Mouse (Mus musculus) testis, postnatal 14 days (tissue): ENCODE results near the gene B3gntl1.

Experiments used
- DNase-seq: peaks from one replicate; pipeline ENCODE4 v3.0.0; 2021; ENCODE audit warnings: low spot score

B3gntl1 gene

GRCm38 (mm10) chr11:121648166-121648565, 24.8 kb downstream of the B3gntl1 start:
- DNase-seq, result no peak

DNA sequence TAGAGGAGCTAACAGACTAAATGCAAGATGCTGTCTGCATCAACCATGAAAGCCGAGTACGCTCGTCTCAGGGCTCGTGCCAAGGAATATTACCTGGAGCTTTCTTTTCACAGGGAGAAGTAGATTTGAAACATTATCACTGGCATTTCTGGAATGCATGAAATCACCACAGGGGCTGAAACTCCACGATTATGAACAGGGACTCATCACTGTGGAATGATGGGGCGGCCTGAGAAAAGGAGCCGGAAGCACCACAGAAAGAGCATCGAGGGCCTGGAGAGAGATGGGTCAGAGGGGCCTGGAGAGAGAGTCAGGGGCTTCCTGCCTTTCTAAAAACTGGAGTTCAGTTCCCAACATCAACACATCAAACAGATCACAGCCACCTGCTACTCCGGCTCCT, 25.6 kb downstream of the B3gntl1 start:
- no peak for DNase-seq

DNA sequence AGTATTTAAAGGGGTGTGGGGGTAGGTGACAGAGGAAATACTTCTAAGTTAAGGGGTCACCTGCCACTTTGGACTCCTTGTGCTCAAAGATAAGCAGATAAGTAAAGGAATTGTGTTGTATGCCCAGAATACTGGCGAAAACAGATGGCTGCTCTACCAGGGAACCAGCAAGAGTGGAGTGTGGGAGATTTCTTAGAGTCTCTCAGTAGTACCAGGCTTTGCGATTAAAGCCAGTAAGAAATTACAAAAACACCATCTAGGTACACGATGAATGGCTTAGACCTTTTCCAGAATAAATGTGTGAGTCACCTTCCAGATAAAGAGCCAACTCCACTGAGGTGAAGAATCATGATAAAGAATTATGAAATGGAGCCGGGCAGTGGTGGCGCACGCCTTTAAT, 27.6 kb downstream of the B3gntl1 start:
- DNase-seq, result no peak

DNA sequence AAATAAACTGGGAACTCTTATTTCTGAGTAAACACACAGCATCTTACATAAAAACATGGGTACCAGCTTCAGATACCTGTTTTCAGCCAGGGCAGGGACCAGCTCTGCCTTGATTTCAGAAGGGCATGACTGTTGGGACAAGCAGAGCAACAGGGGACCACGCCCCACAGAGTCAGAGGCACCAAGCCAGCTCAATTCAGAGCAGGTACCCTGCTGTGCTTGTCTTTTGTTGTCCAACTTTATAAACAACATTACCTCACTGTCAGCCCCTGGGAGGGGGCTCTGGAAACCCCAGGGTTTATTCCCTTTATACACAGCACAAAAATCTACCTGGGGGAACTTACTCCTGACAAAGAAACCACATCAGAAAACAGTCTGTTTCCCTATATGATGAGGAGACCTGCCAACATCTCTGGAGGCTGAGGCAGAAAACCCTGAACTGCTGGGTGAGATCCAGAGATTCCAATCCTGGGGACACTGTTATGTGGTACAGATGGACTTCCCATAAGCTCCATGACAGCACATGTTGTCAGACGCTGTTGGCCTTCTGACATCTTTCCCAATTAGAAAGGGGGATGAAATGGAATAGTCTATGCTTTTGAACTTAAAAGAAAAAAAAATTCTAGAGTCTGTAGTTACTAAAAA, 31.3 kb downstream of the B3gntl1 start:
- DNase-seq, result no peak

DNA sequence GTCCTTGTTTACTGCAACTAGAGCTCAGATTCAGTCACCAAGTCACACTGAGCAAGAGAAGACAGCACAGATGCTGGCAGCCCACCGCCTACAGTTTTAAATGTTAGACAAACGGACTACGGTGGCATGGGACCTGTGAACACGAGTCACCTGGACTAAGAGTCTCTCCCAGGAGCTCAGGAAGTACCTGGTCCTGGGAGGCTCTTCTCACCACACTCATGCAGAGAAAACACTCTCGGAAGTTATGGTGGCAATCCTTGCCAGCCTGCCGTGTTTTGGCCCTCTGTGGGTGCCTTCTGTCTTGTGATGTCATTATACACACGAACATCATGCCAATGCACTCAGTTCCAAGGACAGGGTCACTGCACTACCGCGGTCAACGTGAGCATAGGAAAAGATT, 36.3 kb downstream of the B3gntl1 start:
- no peak for DNase-seq

GRCm38 (mm10) chr11:121631410-121631809, 41.5 kb downstream of the B3gntl1 start:
- no peak for DNase-seq

DNA sequence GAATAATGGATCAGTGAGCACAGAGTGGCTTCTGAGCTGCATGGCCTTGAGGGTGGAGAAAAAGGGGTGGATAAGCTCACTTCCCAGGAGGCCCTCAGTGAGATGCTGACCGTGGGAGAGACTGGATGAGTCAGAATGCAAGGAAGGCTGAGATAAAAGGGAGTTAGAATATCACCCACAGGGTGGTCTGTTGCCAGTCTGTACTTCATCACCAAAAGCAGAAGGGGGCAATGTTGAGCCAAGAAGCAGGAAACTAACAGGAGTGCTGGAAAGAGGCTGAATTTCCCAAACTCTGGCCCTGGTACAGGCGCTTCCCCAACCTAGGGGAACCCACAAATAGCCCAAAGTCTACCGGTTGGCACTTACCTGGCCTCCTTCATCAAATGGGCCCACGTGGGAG, 42.5 kb downstream of the B3gntl1 start:
- DNase-seq, result no peak

- DNase-seq, result no peak
Measured at GRCm38 (mm10) chr11:121629529-121629928, 43.4 kb downstream of the B3gntl1 start.

GRCm38 (mm10) chr11:121627521-121627920, 45.4 kb downstream of the B3gntl1 start:
- no peak for DNase-seq

GRCm38 (mm10) chr11:121625007-121625406, 47.9 kb downstream of the B3gntl1 start:
- DNase-seq, result no peak

- DNase-seq, result no peak
Measured at GRCm38 (mm10) chr11:121617371-121617770, 55.6 kb downstream of the B3gntl1 start.

DNA sequence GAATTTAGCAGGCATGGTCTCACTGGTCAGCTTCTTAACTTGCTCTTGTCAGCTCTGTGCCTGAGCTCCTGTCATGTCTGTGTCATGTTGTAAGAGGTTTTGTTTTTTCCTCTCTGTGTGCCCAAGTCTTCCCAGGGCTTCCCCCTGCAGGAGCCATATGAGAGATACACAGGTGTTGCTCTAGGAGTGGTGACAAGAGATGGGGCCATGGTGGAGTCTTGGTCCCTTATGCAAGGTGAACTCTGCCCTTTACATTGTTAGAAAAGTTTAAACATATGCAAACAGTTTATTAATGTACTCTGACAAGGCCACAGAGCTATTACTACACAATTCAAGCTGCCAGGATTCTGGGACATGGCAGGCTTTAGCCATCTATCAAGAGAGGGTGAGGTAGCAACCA, 56.5 kb downstream of the B3gntl1 start:
- no peak for DNase-seq

GRCm38 (mm10) chr11:121615961-121616485, 56.9 kb downstream of the B3gntl1 start:
- DNase-seq, result no peak

DNA sequence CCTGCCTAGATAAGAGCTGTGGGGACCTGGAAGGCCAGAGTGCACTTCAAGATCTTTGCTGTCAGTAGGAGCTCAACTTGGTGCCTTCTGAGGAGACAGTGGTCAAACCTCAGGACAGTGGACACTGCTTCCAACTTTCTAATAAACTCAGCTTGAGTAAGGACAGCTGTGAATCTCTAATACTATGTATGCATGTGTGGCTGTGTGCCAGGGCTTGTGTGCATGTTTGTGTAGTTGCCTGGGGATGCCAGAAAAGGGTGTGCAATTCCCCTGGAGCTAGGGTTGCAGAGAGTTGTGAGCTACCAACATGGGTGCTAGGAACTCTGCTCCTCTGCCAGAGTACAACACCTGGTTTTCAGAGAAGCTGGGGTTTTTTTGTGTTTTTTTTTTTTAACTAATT, 62.0 kb downstream of the B3gntl1 start:
- no peak for DNase-seq

GRCm38 (mm10) chr11:121605604-121606003, 67.3 kb downstream of the B3gntl1 start:
- no peak for DNase-seq

DNA sequence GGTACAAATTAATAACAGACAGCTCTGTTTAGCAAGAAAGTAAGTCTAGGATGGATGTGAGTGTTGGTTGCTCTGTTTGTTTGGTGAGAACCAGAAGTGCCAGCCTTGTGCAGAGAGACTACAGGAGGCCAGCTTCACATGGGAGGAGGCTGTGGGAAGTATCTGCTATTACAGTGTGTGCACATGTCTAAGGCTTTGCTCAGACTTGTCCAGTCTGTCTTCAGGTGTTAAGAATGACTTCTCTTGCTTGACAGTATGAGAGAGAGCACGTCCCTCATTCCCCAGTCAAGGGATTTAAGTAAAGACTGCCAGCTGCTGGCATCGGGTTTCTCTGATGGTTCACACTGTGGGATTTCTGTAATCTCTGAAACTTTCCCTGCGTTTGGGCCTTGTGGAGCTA, 71.5 kb downstream of the B3gntl1 start:
- DNase-seq, result no peak

DNA sequence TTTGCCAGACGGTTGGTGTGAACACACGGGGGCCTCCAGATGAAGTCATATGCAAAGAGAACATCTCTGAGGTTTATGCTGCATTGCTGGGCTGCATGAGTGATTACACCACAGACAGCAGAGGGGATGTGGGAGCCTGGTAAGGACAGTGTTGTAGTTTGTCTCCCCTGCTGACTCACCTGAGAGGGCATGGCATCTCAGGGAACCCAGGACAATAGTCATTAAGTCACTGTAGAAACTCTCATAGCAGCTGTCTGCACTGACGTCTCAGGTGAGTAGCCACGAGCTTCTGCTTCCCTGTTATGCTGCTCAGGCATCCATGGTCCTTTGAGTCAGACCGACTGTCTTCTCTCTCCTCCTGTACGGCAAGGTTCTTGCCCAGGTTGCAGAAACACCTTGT, 75.7 kb downstream of the B3gntl1 start:
- DNase-seq, result no peak

DNA sequence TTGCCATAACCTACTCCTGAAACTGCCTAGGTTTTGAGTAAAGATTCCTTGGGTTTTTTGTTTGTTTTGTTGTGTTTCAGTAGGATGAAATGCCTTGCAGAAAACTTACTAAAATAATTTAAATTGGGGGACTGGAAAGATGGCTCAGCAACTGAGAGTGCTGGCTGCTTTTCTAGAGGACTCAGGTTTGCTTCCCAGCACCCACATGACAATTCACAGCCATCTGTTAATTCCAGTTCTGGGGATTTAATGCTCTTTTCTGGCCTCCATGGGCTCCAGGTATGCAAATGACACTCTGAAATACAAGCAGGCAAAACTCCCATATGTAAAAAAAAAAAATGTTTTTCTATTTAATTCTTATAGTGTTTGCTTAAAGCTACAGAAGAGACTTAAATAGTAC, 91.1 kb downstream of the B3gntl1 start:
- no peak for DNase-seq
